Mouse (Mus musculus) forebrain, embryonic 16.5 days (tissue): Measurements from ENCODE around the gene Zc3h18. TPM values are rescaled to one million over a fixed set of nuclear protein-coding genes. Genes with fewer than 3 reads are reported as not detected.
A peak's percentile ranks its signal among the peaks of the same experiment; 100 is the strongest.

ENCODE experiments used
- ATAC-seq: fragments of 200-750 bp; cut with Nextera tagmentation; 2 replicates; pipeline ENCODE4 v1.8.0; 2017; ENCODE audit warnings: mild to moderate bottlenecking, moderate library complexity
- H3K27ac ChIP-seq: fragments of 300-500 bp; sonication (generic); 2 replicates; pipeline ENCODE4 v1.5.1; 2014; ENCODE audit warnings: low read length, control low read depth
- H3K27me3 ChIP-seq: fragments of 300-500 bp; sonication (generic); replicated peaks from 2 replicates; pipeline ENCODE4 v1.6.1; 2014; ENCODE audit warnings: low read length; ENCODE audit not compliant: control insufficient read depth, insufficient read depth
- H3K36me3 ChIP-seq: fragments of 300-500 bp; sonication (generic); 2 replicates; pipeline ENCODE4 v1.6.1; 2014; ENCODE audit not compliant: control insufficient read depth, insufficient read depth
- H3K4me1 ChIP-seq: fragments of 300-500 bp; sonication (generic); replicated peaks from 2 replicates; pipeline ENCODE4 v1.6.1; 2014; ENCODE audit warnings: low read length; ENCODE audit not compliant: control insufficient read depth, insufficient read depth
- H3K4me2 ChIP-seq: fragments of 300-500 bp; sonication (generic); 2 replicates; pipeline ENCODE4 v1.6.1; 2014; ENCODE audit warnings: mild to moderate bottlenecking, low read length, control low read depth
- H3K4me3 ChIP-seq: fragments of 300-500 bp; sonication (generic); replicated peaks from 2 replicates; pipeline ENCODE4 v1.5.1; 2014; ENCODE audit warnings: mild to moderate bottlenecking, low read length, control low read depth
- H3K9ac ChIP-seq: fragments of 300-500 bp; sonication (generic); replicated peaks from 2 replicates; pipeline ENCODE4 v1.6.1; 2014; ENCODE audit warnings: low read depth, low read length, control low read depth
- H3K9me3 ChIP-seq: fragments of 300-500 bp; sonication (generic); 2 replicates; pipeline ENCODE4 v1.6.1; 2016; ENCODE audit warnings: low read length; ENCODE audit not compliant: control insufficient read depth
- WGBS: fragments of 180-500 bp; shearing (Covaris S2); extraction: QIAGEN DNeasy Blood & Tissue Kit; methylation state at CpG from one replicate; pipeline ENCODE4 v1.1.7; 2014; 5-methylcytosine and 5-hydroxymethylcytosine counted together
- polyA plus RNA-seq: library from polyadenylated mRNA; unstranded; fragments of >200 nt; fragmentation: Nextera tagmentation; extraction: Ambion mirVana; gene quantifications from 2 replicates; pipeline ENCODE4 v1.2.1, GENCODE M21; 2015

Zc3h18 gene
- 44.7 and 47.5 TPM in 2 replicates for polyA plus RNA-seq

- ATAC-seq = peak; percentile 96
- Histone ChIP-seq H3K36me3 (peaks cover 4% of the 10 kb centered on the region; the same call in 1 of the 2 replicates), H3K9me3 (no peaks in the 10 kb centered on the region), H3K27ac (peak within 1 kb of the TSS; percentile 88), H3K4me1 (peaks cover 27% of the 10 kb centered on the region), H3K4me2 (peak within 1 kb of the TSS; percentile 93), H3K4me3 (peak within 1 kb of the TSS; percentile 80), H3K27me3 (no peaks in the 10 kb centered on the region), H3K9ac (peak within 1 kb of the TSS; percentile 81)
- under 1% methylated on average over 95 of the region's 107 CpGs for WGBS
Observed at GRCm38 (mm10) chr8:122376365-122377231, at the start of gene Zc3h18. Gene Zc3h18, plus strand, starts transcription at chr8:122376609.

DNA sequence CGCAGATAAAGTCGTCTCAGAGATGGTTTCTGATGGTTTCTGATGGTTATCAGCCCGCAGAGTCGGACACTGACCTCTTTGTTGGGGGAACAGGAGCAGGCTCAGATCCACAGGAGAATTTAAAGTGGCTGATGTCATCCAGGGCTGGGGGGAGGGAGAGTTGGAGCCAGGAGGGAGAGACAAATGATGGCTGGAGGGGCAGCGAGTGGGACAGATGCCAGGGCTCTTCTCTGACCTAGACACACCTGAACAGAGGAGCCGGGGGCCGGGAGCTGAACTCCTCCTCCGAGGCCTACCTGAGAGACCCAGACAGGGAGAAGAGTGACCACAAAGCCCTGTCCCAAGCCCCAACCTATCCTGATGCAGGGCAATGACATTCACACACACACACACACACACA lies 47.3 kb upstream of the Zc3h18 start:
- H3K36me3 ChIP-seq = no peaks in the 10 kb centered on the region
- H3K4me3 ChIP-seq = no peak overlapping the region
- H3K9ac ChIP-seq = no peak overlapping the region
- 0 out of 2 replicates have a peak, but pooled peaks cover 1% of the 10 kb centered on the region for H3K27me3 ChIP-seq
- no peak overlapping the region for H3K4me2 ChIP-seq
- H3K9me3 ChIP-seq = no peaks in the 10 kb centered on the region
- 76% methylated on average over 8 of the region's 8 CpGs for WGBS
- peaks cover 17% of the 10 kb centered on the region for H3K4me1 ChIP-seq
- no peak for ATAC-seq
- H3K27ac ChIP-seq = no peak overlapping the region

DNA sequence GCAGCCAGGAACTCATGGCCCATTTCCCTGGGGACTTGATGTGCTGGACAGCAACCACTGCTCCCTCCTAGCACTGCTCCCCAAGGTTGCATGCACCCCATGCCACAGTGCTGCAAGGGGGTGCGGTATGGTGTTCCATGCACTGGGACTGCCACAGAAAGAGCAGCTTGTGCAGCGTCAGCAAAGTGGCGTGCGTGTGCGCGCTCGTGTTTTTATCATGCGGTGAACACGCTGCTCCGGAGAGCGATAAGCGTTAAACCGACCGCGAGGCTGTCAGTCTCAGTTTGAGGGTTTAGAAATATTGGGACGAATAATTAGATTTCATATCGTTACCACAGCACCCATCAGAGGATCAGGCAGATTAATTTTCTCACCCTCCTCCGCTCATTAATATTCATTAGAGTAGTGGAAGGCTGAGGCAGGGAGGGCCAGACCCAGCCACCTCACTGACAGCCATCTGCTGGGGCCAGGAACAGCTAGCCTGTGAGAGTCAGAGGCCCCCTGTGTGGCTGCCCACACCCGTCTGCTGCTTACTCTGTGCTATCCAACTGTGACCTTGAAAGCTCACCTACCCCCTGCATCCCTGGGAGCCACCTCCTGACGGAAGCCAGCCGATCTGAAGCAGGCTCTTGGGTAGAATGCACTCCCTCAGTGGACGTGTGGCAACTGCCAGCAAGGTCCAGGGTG lies 46.7 kb upstream of the Zc3h18 start:
- H3K27ac ChIP-seq = no peak overlapping the region
- H3K9me3 ChIP-seq = no peaks in the 10 kb centered on the region
- no peak overlapping the region for H3K4me3 ChIP-seq
- ATAC-seq = peak; percentile 19; the same call in 1 of the 2 replicates
- WGBS = 63% methylated on average over 22 of the region's 22 CpGs
- H3K36me3 ChIP-seq = no peaks in the 10 kb centered on the region
- H3K4me1 ChIP-seq = peaks cover 14% of the 10 kb centered on the region
- no peak overlapping the region for H3K9ac ChIP-seq
- H3K4me2 ChIP-seq = no peak overlapping the region
- 0 out of 2 replicates have a peak, but pooled peaks cover 5% of the 10 kb centered on the region for H3K27me3 ChIP-seq

DNA sequence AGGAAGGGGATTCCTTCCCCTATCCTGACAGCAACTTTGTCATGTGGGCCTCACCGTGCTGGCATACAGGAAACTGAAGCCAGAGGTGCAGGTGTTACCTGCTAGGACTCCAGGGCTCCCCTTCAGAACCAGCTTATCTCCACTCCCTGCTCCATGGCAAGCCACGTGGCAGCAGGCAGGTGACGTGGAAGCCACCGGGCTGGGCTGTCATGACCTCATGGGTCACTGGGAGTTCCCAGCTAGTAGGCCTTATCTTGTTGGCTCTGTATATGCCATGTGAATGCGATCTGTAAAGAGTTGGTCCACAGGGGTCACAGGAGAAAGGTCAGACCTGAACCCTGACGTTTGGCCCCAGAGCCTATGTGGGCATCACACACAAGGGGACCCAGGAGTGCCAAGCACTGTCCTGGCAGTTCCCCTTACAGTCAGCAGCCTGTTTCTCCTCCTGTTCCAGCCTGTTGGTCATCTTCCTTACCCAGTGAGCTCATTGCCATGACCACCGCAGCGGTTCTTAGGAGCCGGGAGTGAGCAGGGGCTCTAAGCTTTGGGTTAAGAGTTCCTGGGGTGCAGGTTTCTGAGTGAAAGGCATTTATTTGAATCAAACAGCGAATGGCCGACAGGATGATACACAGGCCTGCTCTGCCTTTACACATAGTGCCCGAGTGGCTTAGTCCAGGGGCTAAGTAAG lies 45.8 kb upstream of the Zc3h18 start:
- Histone ChIP-seq H3K27ac (no peak overlapping the region), H3K9me3 (no peaks in the 10 kb centered on the region), H3K36me3 (no peaks in the 10 kb centered on the region), H3K27me3 (peaks cover 13% of the 10 kb centered on the region), H3K4me2 (no peak overlapping the region), H3K4me1 (peaks cover 11% of the 10 kb centered on the region), H3K4me3 (no peak overlapping the region), H3K9ac (no peak overlapping the region)
- no peak for ATAC-seq
- 77% methylated on average over 12 of the region's 12 CpGs for WGBS

DNA sequence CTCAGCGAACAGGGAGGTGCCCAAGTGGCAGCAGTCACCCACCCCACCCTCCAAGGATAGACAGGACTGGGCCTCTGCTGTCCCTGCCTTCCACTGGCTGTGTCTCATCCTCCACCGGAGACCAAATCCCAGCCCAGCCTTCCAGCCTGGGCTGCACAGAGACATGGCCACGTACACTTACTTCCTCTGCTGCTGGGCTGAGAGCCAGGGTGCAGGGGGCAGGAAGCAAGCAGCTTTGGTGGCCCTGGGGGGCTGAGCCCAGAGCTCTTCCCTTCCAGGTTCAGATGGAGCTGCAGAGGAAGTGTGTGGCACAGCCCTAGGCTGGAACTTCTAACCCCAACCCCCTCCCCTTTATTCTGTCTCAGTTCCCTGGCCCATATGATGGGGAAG lies 45.3 kb upstream of the Zc3h18 start:
- Histone ChIP-seq H3K4me3 (no peak overlapping the region), H3K4me1 (peaks cover 10% of the 10 kb centered on the region), H3K9me3 (no peaks in the 10 kb centered on the region), H3K9ac (no peak overlapping the region), H3K36me3 (no peaks in the 10 kb centered on the region), H3K27ac (no peak overlapping the region), H3K4me2 (no peak overlapping the region), H3K27me3 (peaks cover 19% of the 10 kb centered on the region)
- no peak for ATAC-seq
- WGBS = 86% methylated on average over 3 of the region's 3 CpGs

DNA sequence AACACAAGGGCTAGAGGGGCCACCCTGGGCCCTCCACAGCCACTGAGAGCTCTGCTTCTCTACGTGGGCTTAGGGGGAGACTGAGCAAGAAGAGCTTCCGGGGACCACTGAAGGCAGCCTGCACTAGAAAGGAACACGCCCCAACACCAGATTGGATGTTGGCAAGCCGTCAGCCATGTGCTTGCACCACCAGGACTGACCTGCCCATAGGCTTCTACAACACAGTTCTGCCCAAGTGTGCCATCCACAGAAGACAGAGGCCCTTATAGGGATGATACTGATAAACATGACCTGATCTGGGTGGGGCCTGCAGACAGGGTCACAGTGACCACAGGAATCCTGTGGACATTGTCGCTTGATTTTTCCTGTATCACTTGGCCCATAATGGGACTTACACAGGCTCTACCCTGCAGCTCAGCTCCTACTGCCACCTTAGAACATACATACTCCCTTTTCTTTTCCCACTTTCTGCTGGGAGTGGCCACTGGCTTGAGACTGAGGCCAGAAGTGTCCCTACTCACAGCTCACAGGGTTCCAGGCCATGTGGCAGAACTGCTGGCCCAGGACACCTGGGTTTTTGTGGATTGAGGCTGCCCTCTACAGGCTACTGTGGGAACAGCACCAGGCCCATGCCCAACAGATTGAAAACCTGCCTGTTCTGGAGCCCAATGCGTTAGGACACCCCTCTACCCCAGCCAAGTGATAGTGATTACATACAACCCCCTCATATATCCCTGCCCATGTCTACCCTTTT lies 43.5 kb upstream of the Zc3h18 start:
- ATAC-seq = peak; percentile 11; the same call in 1 of the 2 replicates

DNA sequence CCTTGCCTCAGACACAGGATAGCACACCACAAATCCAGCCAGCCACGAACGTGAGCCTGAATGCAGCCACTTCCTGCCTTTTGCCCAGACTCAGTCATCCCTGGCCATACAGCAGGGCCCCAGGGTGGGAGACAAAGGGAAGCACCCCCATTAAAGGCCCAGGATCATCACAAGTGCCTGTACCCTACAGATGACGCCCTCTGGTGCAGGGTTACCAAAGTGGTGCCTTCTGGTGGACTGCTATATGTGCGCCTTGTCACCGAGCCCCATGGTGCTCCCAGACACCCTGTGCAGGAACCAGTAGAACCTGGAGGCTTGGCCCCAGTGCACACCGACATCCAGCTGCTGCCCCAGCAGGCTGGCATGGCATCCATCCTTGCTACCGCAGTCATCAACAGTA lies 42.9 kb upstream of the Zc3h18 start:
- WGBS = 73% methylated on average over 7 of the region's 7 CpGs
- ATAC-seq = 0 out of 2 replicates have a peak, but pooled peaks have one; percentile 2
- Histone ChIP-seq H3K4me1 (peaks cover 14% of the 10 kb centered on the region), H3K9ac (no peak overlapping the region), H3K4me3 (no peak overlapping the region), H3K36me3 (no peaks in the 10 kb centered on the region), H3K4me2 (no peak overlapping the region), H3K27ac (no peak overlapping the region), H3K9me3 (no peaks in the 10 kb centered on the region), H3K27me3 (peaks cover 41% of the 10 kb centered on the region)

More for the DNA sequence above, 43.5 kb upstream of the Zc3h18 start:
- Histone ChIP-seq H3K4me2 (no peak overlapping the region), H3K9me3 (no peaks in the 10 kb centered on the region), H3K4me1 (peaks cover 14% of the 10 kb centered on the region), H3K27ac (no peak overlapping the region), H3K9ac (no peak overlapping the region), H3K4me3 (no peak overlapping the region), H3K27me3 (peaks cover 35% of the 10 kb centered on the region), H3K36me3 (no peaks in the 10 kb centered on the region)
- 65% methylated on average over 6 of the region's 6 CpGs for WGBS

- Histone ChIP-seq H3K27ac (no peak overlapping the region), H3K4me1 (peaks cover 12% of the 10 kb centered on the region), H3K4me3 (no peak overlapping the region), H3K27me3 (peaks cover 43% of the 10 kb centered on the region), H3K9ac (no peak overlapping the region), H3K36me3 (no peaks in the 10 kb centered on the region), H3K4me2 (no peak overlapping the region), H3K9me3 (no peaks in the 10 kb centered on the region)
- ATAC-seq = no peak
- 83% methylated on average over 13 of the region's 13 CpGs for WGBS
Observed at GRCm38 (mm10) chr8:122334791-122335490, 41.5 kb upstream of the Zc3h18 start.
